Mouse (Mus musculus): ENCODE results near the gene Tesk2.

Tesk2 gene

GRCm38 (mm10) chr4:116712536-116712935, 8.2 kb upstream of the Tesk2 start:
- DNase-seq (ENCODE audit: low read depth, low spot score) = no peak

- peak; percentile 84 for DNase-seq (ENCODE audit: low read depth, low spot score)
Measured at GRCm38 (mm10) chr4:116719396-116719795, 1.4 kb upstream of the Tesk2 start.

GRCm38 (mm10) chr4:116721098-116721628, 415 bp downstream of the Tesk2 start:
- no peak for DNase-seq (ENCODE audit: low read depth, low spot score)

GRCm38 (mm10) chr4:116722230-116722629, 1.5 kb downstream of the Tesk2 start:
- no peak for DNase-seq (ENCODE audit: low read depth, low spot score)

GRCm38 (mm10) chr4:116725444-116725843, 4.7 kb downstream of the Tesk2 start:
- no peak for DNase-seq (ENCODE audit: low read depth, low spot score)

- no peak for DNase-seq (ENCODE audit: low read depth, low spot score)
Measured at GRCm38 (mm10) chr4:116727401-116727800, 6.7 kb downstream of the Tesk2 start.

- no peak for DNase-seq (ENCODE audit: low read depth, low spot score)
Measured at GRCm38 (mm10) chr4:116729532-116729931, 8.8 kb downstream of the Tesk2 start.

GRCm38 (mm10) chr4:116731077-116731476, 10.3 kb downstream of the Tesk2 start:
- no peak for DNase-seq (ENCODE audit: low read depth, low spot score)

GRCm38 (mm10) chr4:116732355-116732754, 11.6 kb downstream of the Tesk2 start:
- no peak for DNase-seq (ENCODE audit: low read depth, low spot score)

- no peak for DNase-seq (ENCODE audit: low read depth, low spot score)
Measured at GRCm38 (mm10) chr4:116734996-116735395, 14.2 kb downstream of the Tesk2 start.

- no peak for DNase-seq (ENCODE audit: low read depth, low spot score)
Measured at GRCm38 (mm10) chr4:116738972-116739751, 18.4 kb downstream of the Tesk2 start.

GRCm38 (mm10) chr4:116749750-116750149, 29.0 kb downstream of the Tesk2 start:
- no peak for DNase-seq (ENCODE audit: low read depth, low spot score)

- DNase-seq (ENCODE audit: low read depth, low spot score) = no peak
Measured at GRCm38 (mm10) chr4:116761914-116762313, 41.2 kb downstream of the Tesk2 start.

- no peak for DNase-seq (ENCODE audit: low read depth, low spot score)
Measured at GRCm38 (mm10) chr4:116764001-116764400, 43.3 kb downstream of the Tesk2 start.

GRCm38 (mm10) chr4:116768510-116768909, 47.8 kb downstream of the Tesk2 start:
- no peak for DNase-seq (ENCODE audit: low read depth, low spot score)

GRCm38 (mm10) chr4:116769060-116769459, 48.3 kb downstream of the Tesk2 start:
- no peak for DNase-seq (ENCODE audit: low read depth, low spot score)

- DNase-seq (ENCODE audit: low read depth, low spot score) = peak; percentile 17
Measured at GRCm38 (mm10) chr4:116776391-116776790, 55.6 kb downstream of the Tesk2 start.

GRCm38 (mm10) chr4:116777079-116777478, 56.3 kb downstream of the Tesk2 start:
- no peak for DNase-seq (ENCODE audit: low read depth, low spot score)

- no peak for DNase-seq (ENCODE audit: low read depth, low spot score)
Measured at GRCm38 (mm10) chr4:116780541-116780940, 59.8 kb downstream of the Tesk2 start.

GRCm38 (mm10) chr4:116781366-116781765, 60.6 kb downstream of the Tesk2 start:
- no peak for DNase-seq (ENCODE audit: low read depth, low spot score)

- DNase-seq (ENCODE audit: low read depth, low spot score) = no peak
Measured at GRCm38 (mm10) chr4:116782171-116782570, 61.4 kb downstream of the Tesk2 start.

GRCm38 (mm10) chr4:116786587-116786986, 65.8 kb downstream of the Tesk2 start:
- peak; percentile 26 for DNase-seq (ENCODE audit: low read depth, low spot score)

- DNase-seq (ENCODE audit: low read depth, low spot score) = no peak
Measured at GRCm38 (mm10) chr4:116787985-116788760, 67.4 kb downstream of the Tesk2 start.

Data from A20 (cell line).